Mouse (Mus musculus): ENCODE data around the gene Mcm9.
"Not testable (repeated sequence)": the region's sequence is repeated elsewhere in the genome, so short reads cannot be mapped to it uniquely, and the experiment has no call there.

Gene Mcm9

GRCm38 (mm10) chr10:53502875-53503816, 127.1 kb downstream of the Mcm9 start:
- no peak for DNase-seq (ENCODE audit: low read depth, low spot score)

GRCm38 (mm10) chr10:53502471-53502870, 127.8 kb downstream of the Mcm9 start:
- DNase-seq (ENCODE audit: low read depth, low spot score): no peak

- peak; percentile 45 for DNase-seq (ENCODE audit: low read depth, low spot score)
These were observed 130.7 kb downstream of the Mcm9 start for GRCm38 (mm10) chr10:53499518-53499917.

- DNase-seq (ENCODE audit: low read depth, low spot score): not testable (repeated sequence)
These were observed 134.9 kb downstream of the Mcm9 start for GRCm38 (mm10) chr10:53495349-53495748.

- no peak for DNase-seq (ENCODE audit: low read depth, low spot score)
These were observed 136.3 kb downstream of the Mcm9 start for GRCm38 (mm10) chr10:53493954-53494353.

All from CD4-positive, CD25-positive, alpha-beta regulatory T cell, adult 2 months (primary cell).